Mouse (Mus musculus): ENCODE measurements around the gene Ppp1r7. TPM values are rescaled to one million over a fixed set of nuclear protein-coding genes. Genes with fewer than 3 reads are reported as not detected.
"Not testable (repeated sequence)": the region's sequence is repeated elsewhere in the genome, so short reads cannot be mapped to it uniquely, and the experiment has no call there.

Gene Ppp1r7
- 28.6 and 31.4 TPM in 2 replicates for polyA plus RNA-seq (2015; fragmentation: Nextera tagmentation; extraction: Ambion mirVana)

DNA sequence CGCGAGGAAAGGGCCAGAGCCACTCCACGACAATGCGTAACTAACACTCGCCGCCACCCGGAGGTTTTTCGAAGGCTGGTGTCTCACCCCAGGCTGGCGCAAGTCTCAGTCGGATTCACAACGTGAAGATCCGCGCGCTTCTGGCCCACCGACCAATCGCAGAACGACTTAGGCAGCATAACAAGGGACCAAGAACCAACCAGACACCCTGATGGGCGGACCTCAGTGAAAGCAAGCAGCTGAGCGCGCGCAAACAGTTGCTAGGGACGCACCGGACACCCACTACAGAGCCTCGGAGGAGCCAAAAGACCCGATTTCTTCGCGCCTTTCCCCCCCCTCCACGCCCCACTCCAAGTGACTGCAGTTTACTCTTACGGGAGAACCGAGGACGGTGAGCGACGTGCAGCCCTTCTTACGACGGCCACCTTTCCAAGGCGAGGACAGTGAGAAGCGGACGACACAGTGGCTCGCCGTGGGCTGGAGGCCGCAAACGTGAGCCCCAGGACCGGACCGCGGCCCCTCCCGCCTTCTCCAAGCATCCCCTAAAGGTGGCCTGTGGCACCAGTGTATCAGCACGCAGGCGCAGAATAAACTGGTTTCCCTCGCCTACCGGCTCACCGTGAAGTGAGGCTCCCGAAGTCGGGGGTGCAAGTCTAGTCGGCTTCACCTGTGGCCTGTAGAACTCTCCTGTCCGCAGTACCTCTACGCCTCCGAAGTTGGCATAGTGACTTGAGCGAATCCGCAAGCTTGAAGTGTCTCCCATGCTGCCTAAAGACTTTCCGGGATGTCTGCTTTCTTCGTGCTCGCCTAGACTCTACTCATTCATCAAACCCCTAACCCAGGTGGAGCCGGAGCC lies at the start of gene Ppp1r7, which contains the start of gene Pask:
Gene Ppp1r7 (plus strand): TSS at position 207 of the 856 bp plus-strand sequence.
Gene Pask (minus strand): TSS at position 835 of the 856 bp plus-strand sequence.
- WGBS, result under 1% methylated on average over 57 of the region's 63 CpGs
- no peaks in the 10 kb centered on the region for H3K36me3 ChIP-seq (ENCODE audit: insufficient read depth, low read length)
- peak within 1 kb of the TSS; percentile 75 for H3K9ac ChIP-seq (replicated peaks; ENCODE audit: low read depth)
- ATAC-seq (peak; percentile 96), DNase-seq (ENCODE audit: low spot score) (peak; percentile 97)
- H3K4me3 ChIP-seq (ENCODE audit: low read depth, low read length), result peak within 1 kb of the TSS; percentile 91
- H3K4me1 ChIP-seq (ENCODE audit: insufficient read depth, low read depth, low read length), result peaks cover 7% of the 10 kb centered on the region; the same call in 1 of the 2 replicates
- no peaks in the 10 kb centered on the region for H3K27me3 ChIP-seq (replicated peaks; ENCODE audit: insufficient read depth, low read length)
- no peaks in the 10 kb centered on the region for H3K9me3 ChIP-seq (ENCODE audit: low read length)
- peak within 1 kb of the TSS; percentile 84 for H3K4me2 ChIP-seq (replicated peaks; ENCODE audit: low read depth, low read length)
- H3K27ac ChIP-seq (ENCODE audit: low read length), result peak within 1 kb of the TSS; percentile 61; the same call in 1 of the 2 replicates
- TF ChIP-seq CTCF (IDR thresholded peaks at IDR 0.05) (no peak), EP300 (IDR thresholded peaks at IDR 0.05) (no peak)

GRCm38 (mm10) chr1:93294491-93294890 lies 48.2 kb upstream of the Ppp1r7 start:
- H3K36me3 ChIP-seq (ENCODE audit: insufficient read depth, low read length), result peaks cover 12% of the 10 kb centered on the region; the same call in 1 of the 2 replicates
- WGBS, result 72% methylated on average over 3 of the region's 3 CpGs
- not testable (repeated sequence) for H3K4me3 ChIP-seq (ENCODE audit: low read depth, low read length); H3K9me3 ChIP-seq (ENCODE audit: low read length); ATAC-seq; H3K4me2 ChIP-seq (replicated peaks; ENCODE audit: low read depth, low read length); H3K27me3 ChIP-seq (replicated peaks; ENCODE audit: insufficient read depth, low read length); H3K4me1 ChIP-seq (ENCODE audit: insufficient read depth, low read depth, low read length); H3K9ac ChIP-seq (replicated peaks; ENCODE audit: low read depth); H3K27ac ChIP-seq (ENCODE audit: low read length); DNase-seq (ENCODE audit: low spot score)

- Histone ChIP-seq H3K9ac (replicated peaks; ENCODE audit: low read depth) (no peak overlapping the region), H3K36me3 (ENCODE audit: insufficient read depth, low read length) (peaks cover 18% of the 10 kb centered on the region; the same call in 1 of the 2 replicates)
- DNase-seq (ENCODE audit: low spot score), result peak; percentile 73
These were observed 42.9 kb upstream of the Ppp1r7 start for GRCm38 (mm10) chr1:93299791-93300190.

DNA sequence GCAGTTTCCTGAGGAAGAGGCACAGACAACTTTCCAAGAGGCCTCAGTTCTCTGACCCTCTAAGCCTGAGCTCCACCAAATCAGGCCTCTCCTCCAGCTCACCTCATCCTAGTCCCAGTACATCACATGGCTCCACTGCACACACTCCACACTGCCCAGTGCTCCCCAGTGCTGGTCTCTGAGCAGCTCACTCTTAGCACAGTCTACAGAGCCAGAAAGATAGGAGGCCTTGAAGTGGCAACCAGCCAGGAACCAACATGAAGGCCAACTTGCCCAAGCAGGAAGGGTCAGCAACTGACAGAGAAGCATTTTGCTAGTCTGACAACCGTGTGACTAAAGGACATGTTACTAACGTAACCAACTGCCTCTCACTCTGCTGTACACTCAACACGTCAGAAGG lies 42.1 kb upstream of the Ppp1r7 start:
- peak overlapping the region; percentile 57 for H3K27ac ChIP-seq (ENCODE audit: low read length)
- H3K4me2 ChIP-seq (replicated peaks; ENCODE audit: low read depth, low read length), result no peak overlapping the region
- peaks cover 5% of the 10 kb centered on the region; the same call in 1 of the 2 replicates for H3K4me1 ChIP-seq (ENCODE audit: insufficient read depth, low read depth, low read length)
- no peaks in the 10 kb centered on the region for H3K9me3 ChIP-seq (ENCODE audit: low read length)
- no peak overlapping the region for H3K9ac ChIP-seq (replicated peaks; ENCODE audit: low read depth)
- WGBS, result 71% methylated on average over 3 of the region's 3 CpGs
- peaks cover 18% of the 10 kb centered on the region; the same call in 1 of the 2 replicates for H3K36me3 ChIP-seq (ENCODE audit: insufficient read depth, low read length)
- no peaks in the 10 kb centered on the region for H3K27me3 ChIP-seq (replicated peaks; ENCODE audit: insufficient read depth, low read length)
- no peak overlapping the region for H3K4me3 ChIP-seq (ENCODE audit: low read depth, low read length)
- peak; percentile 5 for DNase-seq (ENCODE audit: low spot score)
- TF ChIP-seq EP300 (IDR thresholded peaks at IDR 0.05) (no peak), CTCF (IDR thresholded peaks at IDR 0.05) (no peak)
- peak; percentile 48 for ATAC-seq

More at GRCm38 (mm10) chr1:93299791-93300190, 42.9 kb upstream of the Ppp1r7 start:
- no peaks in the 10 kb centered on the region for H3K9me3 ChIP-seq (ENCODE audit: low read length)
- peak; percentile 89 for ATAC-seq
- WGBS, result 72% methylated on average over 4 of the region's 4 CpGs
- no peak overlapping the region for H3K4me3 ChIP-seq (ENCODE audit: low read depth, low read length)
- H3K27ac ChIP-seq (ENCODE audit: low read length), result peak overlapping the region; percentile 57
- no peak overlapping the region for H3K4me2 ChIP-seq (replicated peaks; ENCODE audit: low read depth, low read length)
- TF ChIP-seq CTCF (IDR thresholded peaks at IDR 0.05) (no peak), EP300 (IDR thresholded peaks at IDR 0.05) (peak; percentile 55; the same call in 1 of the 2 replicates)
- no peaks in the 10 kb centered on the region for H3K27me3 ChIP-seq (replicated peaks; ENCODE audit: insufficient read depth, low read length)
- peaks cover 2% of the 10 kb centered on the region; the same call in 1 of the 2 replicates for H3K4me1 ChIP-seq (ENCODE audit: insufficient read depth, low read depth, low read length)

GRCm38 (mm10) chr1:93305581-93306337 lies 36.9 kb upstream of the Ppp1r7 start, which contains the start of gene Mterf4:
TSS of gene Mterf4 (minus strand) at chr1:93305915.
- WGBS, result 8% methylated on average over 36 of the region's 36 CpGs
- H3K9ac ChIP-seq (replicated peaks; ENCODE audit: low read depth), result peak within 1 kb of the TSS; percentile 77
- H3K27me3 ChIP-seq (replicated peaks; ENCODE audit: insufficient read depth, low read length), result no peaks in the 10 kb centered on the region
- H3K4me3 ChIP-seq (ENCODE audit: low read depth, low read length), result peak within 1 kb of the TSS; percentile 84
- TF ChIP-seq CTCF (IDR thresholded peaks at IDR 0.05), result no peak
- no peak for TF ChIP-seq EP300 (IDR thresholded peaks at IDR 0.05)
- ATAC-seq, result peak; percentile 95
- H3K9me3 ChIP-seq (ENCODE audit: low read length), result no peaks in the 10 kb centered on the region
- peak within 1 kb of the TSS; percentile 86 for H3K4me2 ChIP-seq (replicated peaks; ENCODE audit: low read depth, low read length)
- H3K4me1 ChIP-seq (ENCODE audit: insufficient read depth, low read depth, low read length), result peaks cover 5% of the 10 kb centered on the region; the same call in 1 of the 2 replicates
- peak; percentile 93 for DNase-seq (ENCODE audit: low spot score)
- peak within 1 kb of the TSS; percentile 51 for H3K27ac ChIP-seq (ENCODE audit: low read length)
- peaks cover 5% of the 10 kb centered on the region; the same call in 1 of the 2 replicates for H3K36me3 ChIP-seq (ENCODE audit: insufficient read depth, low read length)

DNA sequence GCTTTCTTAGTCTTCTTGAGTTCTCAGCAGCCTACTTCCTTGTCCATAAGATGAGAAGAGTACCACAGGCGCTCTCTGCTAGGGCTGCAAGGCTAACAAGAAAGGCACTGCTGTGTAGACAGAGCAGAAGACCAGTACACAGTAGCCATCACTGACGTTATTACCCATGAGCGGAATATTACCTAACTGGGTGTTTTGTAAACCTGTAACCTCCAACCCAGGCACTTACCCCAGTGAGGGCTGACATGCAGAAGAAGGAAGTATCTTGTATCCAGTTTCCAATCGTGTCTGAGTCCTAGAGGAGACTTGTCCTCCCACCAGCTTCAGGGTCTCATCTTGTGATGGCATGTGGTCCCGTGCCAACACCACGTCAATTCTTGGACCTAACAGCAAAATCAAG lies 18.7 kb upstream of the Ppp1r7 start:
- Histone ChIP-seq H3K27me3 (replicated peaks; ENCODE audit: insufficient read depth, low read length) (no peaks in the 10 kb centered on the region), H3K27ac (ENCODE audit: low read length) (no peak overlapping the region), H3K4me1 (ENCODE audit: insufficient read depth, low read depth, low read length) (no peaks in the 10 kb centered on the region), H3K36me3 (ENCODE audit: insufficient read depth, low read length) (no peaks in the 10 kb centered on the region), H3K4me3 (ENCODE audit: low read depth, low read length) (no peak overlapping the region), H3K9me3 (ENCODE audit: low read length) (no peaks in the 10 kb centered on the region), H3K4me2 (replicated peaks; ENCODE audit: low read depth, low read length) (no peak overlapping the region), H3K9ac (replicated peaks; ENCODE audit: low read depth) (no peak overlapping the region)
- DNase-seq (ENCODE audit: low spot score) (no peak), ATAC-seq (no peak)
- WGBS, result 87% methylated on average over 6 of the region's 6 CpGs
- TF ChIP-seq CTCF (IDR thresholded peaks at IDR 0.05), result no peak
- no peak for TF ChIP-seq EP300 (IDR thresholded peaks at IDR 0.05)

All from lung, postnatal 0 days (tissue).